Mouse (Mus musculus) midbrain, embryonic 16.5 days (tissue): Measurements from ENCODE around the gene Gm20792. TPM values are rescaled to one million over a fixed set of nuclear protein-coding genes. Genes with fewer than 3 reads are reported as not detected.
"Not testable (repeated sequence)": the region's sequence is repeated elsewhere in the genome, so short reads cannot be mapped to it uniquely, and the experiment has no call there.

Source experiments
- ATAC-seq: fragments of 200-750 bp; cut with Nextera tagmentation; 2 replicates; pipeline ENCODE4 v1.8.0; 2017; ENCODE audit warnings: moderate TSS enrichment
- H3K27ac ChIP-seq: fragments of 300-500 bp; sonication (generic); 2 replicates; pipeline ENCODE4 v1.5.1; 2014; ENCODE audit warnings: mild to moderate bottlenecking, low read length, mixed read lengths
- H3K27me3 ChIP-seq: fragments of 300-500 bp; sonication (generic); 2 replicates; pipeline ENCODE4 v1.6.1; 2014; ENCODE audit warnings: low read depth, low read length, mixed read lengths; ENCODE audit not compliant: control insufficient read depth, insufficient read depth
- H3K36me3 ChIP-seq: fragments of 300-500 bp; sonication (generic); 2 replicates; pipeline ENCODE4 v1.6.1; 2014; ENCODE audit warnings: mild to moderate bottlenecking, low read length, moderate library complexity, mixed read lengths; ENCODE audit not compliant: control insufficient read depth, insufficient read depth
- H3K4me1 ChIP-seq: fragments of 300-500 bp; sonication (generic); 2 replicates; pipeline ENCODE4 v1.6.1; 2014; ENCODE audit warnings: mild to moderate bottlenecking, low read length, mixed read lengths; ENCODE audit not compliant: control insufficient read depth, insufficient read depth
- H3K4me2 ChIP-seq: fragments of 300-500 bp; sonication (generic); 2 replicates; pipeline ENCODE4 v1.6.1; 2014; ENCODE audit warnings: mild to moderate bottlenecking, low read length, mixed read lengths
- H3K4me3 ChIP-seq: fragments of 300-500 bp; sonication (generic); 2 replicates; pipeline ENCODE4 v1.5.1; 2014; ENCODE audit warnings: low read depth, mild to moderate bottlenecking, low read length, moderate library complexity, mixed read lengths
- H3K9ac ChIP-seq: fragments of 300-500 bp; sonication (generic); 2 replicates; pipeline ENCODE4 v1.6.1; 2014; ENCODE audit warnings: low read depth, low read length, mixed read lengths
- H3K9me3 ChIP-seq: fragments of 300-500 bp; sonication (generic); replicated peaks from 2 replicates; pipeline ENCODE4 v1.6.1; 2014; ENCODE audit warnings: mild to moderate bottlenecking, low read length, mixed read lengths; ENCODE audit not compliant: control insufficient read depth, poor library complexity, severe bottlenecking
- WGBS: fragments of 180-500 bp; shearing (Covaris S2); extraction: QIAGEN DNeasy Blood & Tissue Kit; methylation state at CpG from one replicate; pipeline ENCODE4 v1.1.7; 2014; 5-methylcytosine and 5-hydroxymethylcytosine counted together
- polyA plus RNA-seq: library from polyadenylated mRNA; unstranded; fragments of >200 nt; fragmentation: Nextera tagmentation; extraction: Ambion mirVana; gene quantifications from 2 replicates; pipeline ENCODE4 v1.2.1, GENCODE M21; 2015

The Gm20792 gene
- polyA plus RNA-seq, result not detected in 2 replicates

- not testable (repeated sequence) for H3K4me3 ChIP-seq, ATAC-seq, H3K4me2 ChIP-seq, H3K27ac ChIP-seq, H3K36me3 ChIP-seq, H3K9ac ChIP-seq, H3K4me1 ChIP-seq, H3K9me3 ChIP-seq, H3K27me3 ChIP-seq
- WGBS, result no CpG with 5 or more reads among the region's 8 CpGs
Measured at GRCm38 (mm10) chrY:48311555-48311954, at the start of gene Gm20792. TSS of gene Gm20792 (plus strand) at chrY:48311855.
